Mouse (Mus musculus) heart, embryonic 10.5 days (tissue): ENCODE data around the gene Arrdc5. TPM values are rescaled to one million over a fixed set of nuclear protein-coding genes. Genes with fewer than 3 reads are reported as not detected.

Experiments used
- DNase-seq: peaks from one replicate; pipeline ENCODE4 v3.0.0-alpha.2; 2017; ENCODE audit warnings: low spot score
- H3K27ac ChIP-seq: fragments of 300-500 bp; sonication (generic); 2 replicates; pipeline ENCODE4 v1.5.1; 2016; ENCODE audit warnings: mild to moderate bottlenecking
- H3K27me3 ChIP-seq: fragments of 300-500 bp; sonication (generic); 2 replicates; pipeline ENCODE4 v1.6.1; 2016; ENCODE audit warnings: mild to moderate bottlenecking; ENCODE audit not compliant: poor library complexity, insufficient read depth, severe bottlenecking
- H3K36me3 ChIP-seq: fragments of 300-500 bp; sonication (generic); 2 replicates; pipeline ENCODE4 v1.6.1; 2016; ENCODE audit warnings: mild to moderate bottlenecking, moderate library complexity
- H3K4me1 ChIP-seq: fragments of 300-500 bp; sonication (generic); 2 replicates; pipeline ENCODE4 v1.6.1; 2016; ENCODE audit warnings: mild to moderate bottlenecking
- H3K4me3 ChIP-seq: fragments of 300-500 bp; sonication (generic); 2 replicates; pipeline ENCODE4 v1.5.1; 2016; ENCODE audit warnings: mild to moderate bottlenecking, moderate library complexity
- H3K9me3 ChIP-seq: fragments of 300-500 bp; sonication (generic); 2 replicates; pipeline ENCODE4 v1.6.1; 2016; ENCODE audit warnings: mild to moderate bottlenecking, moderate library complexity
- WGBS: fragments of 180-500 bp; shearing (Covaris S2); methylation state at CpG from one replicate; pipeline ENCODE4 v1.1.7; 2016; 5-methylcytosine and 5-hydroxymethylcytosine counted together
- polyA plus RNA-seq: library from polyadenylated mRNA; unstranded; fragments of >200 nt; fragmentation: Nextera tagmentation; extraction: Ambion mirVana; gene quantifications from 2 replicates; pipeline ENCODE4 v1.2.1, GENCODE M21; 2016

The Arrdc5 gene
- not detected in 2 replicates for polyA plus RNA-seq

- Histone ChIP-seq H3K36me3 (peaks cover 5% of the 10 kb centered on the region), H3K9me3 (no peaks in the 10 kb centered on the region), H3K4me1 (peaks cover 21% of the 10 kb centered on the region), H3K27ac (no peak within 1 kb of the TSS), H3K4me3 (no peak within 1 kb of the TSS), H3K27me3 (no peaks in the 10 kb centered on the region)
- DNase-seq: no peak
- 88% methylated on average over 9 of the region's 9 CpGs for WGBS
Measured at GRCm38 (mm10) chr17:56300186-56300585, at the start of gene Arrdc5. Gene Arrdc5 (minus strand): TSS chr17:56300286.

- H3K4me3 ChIP-seq: no peak overlapping the region
- H3K36me3 ChIP-seq: peaks cover 29% of the 10 kb centered on the region
- H3K9me3 ChIP-seq: no peaks in the 10 kb centered on the region
- 0 out of 2 replicates have a peak overlapping the region, but pooled peaks have one; percentile 13 for H3K27ac ChIP-seq
- no peak for DNase-seq
- peaks cover 56% of the 10 kb centered on the region for H3K4me1 ChIP-seq
- no peaks in the 10 kb centered on the region for H3K27me3 ChIP-seq
Measured at GRCm38 (mm10) chr17:56348586-56348985, 48.5 kb upstream of the Arrdc5 start.

GRCm38 (mm10) chr17:56348128-56348527 is 48.0 kb upstream of the Arrdc5 start:
- H3K27me3 ChIP-seq: no peaks in the 10 kb centered on the region
- DNase-seq: peak; percentile 81
- H3K4me3 ChIP-seq: no peak overlapping the region
- no peaks in the 10 kb centered on the region for H3K9me3 ChIP-seq
- H3K4me1 ChIP-seq: peaks cover 61% of the 10 kb centered on the region
- WGBS: 82% methylated on average over 4 of the region's 4 CpGs
- no peak overlapping the region for H3K27ac ChIP-seq
- peaks cover 24% of the 10 kb centered on the region for H3K36me3 ChIP-seq

GRCm38 (mm10) chr17:56345364-56345763 is 45.3 kb upstream of the Arrdc5 start:
- 75% methylated on average over 2 of the region's 2 CpGs for WGBS

GRCm38 (mm10) chr17:56343466-56343865 is 43.4 kb upstream of the Arrdc5 start:
- peaks cover 74% of the 10 kb centered on the region for H3K4me1 ChIP-seq
- no peak overlapping the region for H3K4me3 ChIP-seq
- whole genome bisulfite sequencing: 83% methylated on average over 3 of the region's 3 CpGs
- H3K27me3 ChIP-seq: no peaks in the 10 kb centered on the region
- no peaks in the 10 kb centered on the region for H3K9me3 ChIP-seq
- DNase-seq: no peak
- peaks cover 5% of the 10 kb centered on the region; the same call in 1 of the 2 replicates for H3K36me3 ChIP-seq
- H3K27ac ChIP-seq: no peak overlapping the region

More at GRCm38 (mm10) chr17:56345364-56345763, 45.3 kb upstream of the Arrdc5 start:
- Histone ChIP-seq H3K27me3 (no peaks in the 10 kb centered on the region), H3K9me3 (no peaks in the 10 kb centered on the region), H3K4me1 (peaks cover 78% of the 10 kb centered on the region), H3K27ac (no peak overlapping the region), H3K36me3 (peaks cover 5% of the 10 kb centered on the region; the same call in 1 of the 2 replicates), H3K4me3 (no peak overlapping the region)
- DNase-seq: no peak

GRCm38 (mm10) chr17:56340717-56341116 is 40.6 kb upstream of the Arrdc5 start:
- H3K27ac ChIP-seq: peak overlapping the region; percentile 52; the same call in 1 of the 2 replicates
- no peak for DNase-seq

GRCm38 (mm10) chr17:56338909-56339308 is 38.8 kb upstream of the Arrdc5 start:
- no peak overlapping the region for H3K4me3 ChIP-seq
- H3K9me3 ChIP-seq: no peaks in the 10 kb centered on the region
- no peaks in the 10 kb centered on the region for H3K27me3 ChIP-seq
- H3K4me1 ChIP-seq: peaks cover 69% of the 10 kb centered on the region
- 0 out of 2 replicates have a peak, but pooled peaks cover 4% of the 10 kb centered on the region for H3K36me3 ChIP-seq
- WGBS: 68% methylated on average over 4 of the region's 4 CpGs
- DNase-seq: no peak
- H3K27ac ChIP-seq: no peak overlapping the region

More at GRCm38 (mm10) chr17:56340717-56341116, 40.6 kb upstream of the Arrdc5 start:
- no peaks in the 10 kb centered on the region for H3K9me3 ChIP-seq
- H3K36me3 ChIP-seq: 0 out of 2 replicates have a peak, but pooled peaks cover 5% of the 10 kb centered on the region
- H3K27me3 ChIP-seq: no peaks in the 10 kb centered on the region
- H3K4me3 ChIP-seq: no peak overlapping the region
- peaks cover 74% of the 10 kb centered on the region for H3K4me1 ChIP-seq

- peaks cover 67% of the 10 kb centered on the region for H3K4me1 ChIP-seq
- no peaks in the 10 kb centered on the region for H3K27me3 ChIP-seq
- H3K9me3 ChIP-seq: no peaks in the 10 kb centered on the region
- 0 out of 2 replicates have a peak, but pooled peaks cover 5% of the 10 kb centered on the region for H3K36me3 ChIP-seq
- H3K4me3 ChIP-seq: no peak overlapping the region
- H3K27ac ChIP-seq: no peak overlapping the region
- DNase-seq: no peak
- WGBS: 72% methylated on average over 6 of the region's 6 CpGs
Measured at GRCm38 (mm10) chr17:56337791-56338190, 37.7 kb upstream of the Arrdc5 start.

- WGBS: 56% methylated on average over 4 of the region's 4 CpGs
- Histone ChIP-seq H3K4me3 (no peak overlapping the region), H3K27me3 (no peaks in the 10 kb centered on the region), H3K36me3 (0 out of 2 replicates have a peak, but pooled peaks cover 5% of the 10 kb centered on the region), H3K9me3 (no peaks in the 10 kb centered on the region), H3K4me1 (peaks cover 68% of the 10 kb centered on the region), H3K27ac (no peak overlapping the region; the same call in 1 of the 2 replicates)
- DNase-seq: peak; percentile 81
Measured at GRCm38 (mm10) chr17:56337190-56337589, 37.1 kb upstream of the Arrdc5 start.

GRCm38 (mm10) chr17:56332987-56333386 is 32.9 kb upstream of the Arrdc5 start:
- Histone ChIP-seq H3K27ac (no peak overlapping the region), H3K4me1 (peaks cover 71% of the 10 kb centered on the region), H3K4me3 (no peak overlapping the region), H3K27me3 (no peaks in the 10 kb centered on the region), H3K9me3 (no peaks in the 10 kb centered on the region), H3K36me3 (peaks cover 5% of the 10 kb centered on the region; the same call in 1 of the 2 replicates)
- DNase-seq: no peak
- 37% methylated on average over 8 of the region's 8 CpGs for WGBS

- H3K4me3 ChIP-seq: no peak overlapping the region
- no peak for DNase-seq
- H3K27me3 ChIP-seq: no peaks in the 10 kb centered on the region
- H3K36me3 ChIP-seq: peaks cover 5% of the 10 kb centered on the region; the same call in 1 of the 2 replicates
- H3K4me1 ChIP-seq: peaks cover 72% of the 10 kb centered on the region
- H3K27ac ChIP-seq: no peak overlapping the region
- H3K9me3 ChIP-seq: no peaks in the 10 kb centered on the region
Measured at GRCm38 (mm10) chr17:56331256-56331655, 31.2 kb upstream of the Arrdc5 start.

- H3K36me3 ChIP-seq: peaks cover 5% of the 10 kb centered on the region; the same call in 1 of the 2 replicates
- peaks cover 66% of the 10 kb centered on the region for H3K4me1 ChIP-seq
- no peak for DNase-seq
- 86% methylated on average over 3 of the region's 3 CpGs for WGBS
- H3K27ac ChIP-seq: no peak overlapping the region
- no peaks in the 10 kb centered on the region for H3K27me3 ChIP-seq
- no peak overlapping the region for H3K4me3 ChIP-seq
- H3K9me3 ChIP-seq: no peaks in the 10 kb centered on the region
Measured at GRCm38 (mm10) chr17:56330345-56330744, 30.3 kb upstream of the Arrdc5 start.

- H3K4me1 ChIP-seq: peaks cover 62% of the 10 kb centered on the region
- no peak overlapping the region for H3K27ac ChIP-seq
- H3K27me3 ChIP-seq: no peaks in the 10 kb centered on the region
- no peak for DNase-seq
- H3K9me3 ChIP-seq: no peaks in the 10 kb centered on the region
- H3K36me3 ChIP-seq: peaks cover 3% of the 10 kb centered on the region; the same call in 1 of the 2 replicates
- no peak overlapping the region for H3K4me3 ChIP-seq
Measured at GRCm38 (mm10) chr17:56329267-56329666, 29.2 kb upstream of the Arrdc5 start.
